Mouse (Mus musculus): ENCODE measurements around the gene Hells.

Gene Hells

DNA sequence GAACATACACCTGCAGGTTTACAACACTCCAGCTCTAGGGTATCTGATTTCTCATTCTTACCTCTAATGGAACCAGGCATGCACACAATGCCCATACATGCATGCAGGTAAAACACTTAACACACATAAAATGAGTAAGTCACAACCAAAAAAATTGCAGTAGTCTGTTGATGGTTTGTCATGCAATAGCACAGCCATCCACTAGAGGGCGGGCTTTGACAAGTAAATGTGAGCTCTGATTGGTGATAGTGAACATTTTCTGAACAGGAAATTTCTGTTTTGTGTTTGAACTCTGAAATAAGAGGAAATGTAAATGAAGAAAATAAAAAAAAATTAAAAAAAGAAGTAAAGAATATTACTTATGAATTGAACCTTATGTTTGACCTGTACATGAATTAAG is 51.3 kb downstream of the Hells start:
- Histone ChIP-seq H3K4me1 (replicated peaks; ENCODE audit: low read depth, low read length) (no peaks in the 10 kb centered on the region), H3K9me3 (ENCODE audit: low read length) (no peaks in the 10 kb centered on the region), H3K27me3 (ENCODE audit: insufficient read depth, low read length) (no peaks in the 10 kb centered on the region), H3K4me3 (replicated peaks; ENCODE audit: low read length) (no peak overlapping the region), H3K36me3 (ENCODE audit: insufficient read depth, low read length) (no peaks in the 10 kb centered on the region)
- TF ChIP-seq CTCF (conservative IDR thresholded peaks at IDR 0.05; ENCODE audit: low read length): peak; percentile 90
- no peak for TF ChIP-seq NANOG (IDR thresholded peaks at IDR 0.05; ENCODE audit: borderline replicate concordance, low read length)

DNA sequence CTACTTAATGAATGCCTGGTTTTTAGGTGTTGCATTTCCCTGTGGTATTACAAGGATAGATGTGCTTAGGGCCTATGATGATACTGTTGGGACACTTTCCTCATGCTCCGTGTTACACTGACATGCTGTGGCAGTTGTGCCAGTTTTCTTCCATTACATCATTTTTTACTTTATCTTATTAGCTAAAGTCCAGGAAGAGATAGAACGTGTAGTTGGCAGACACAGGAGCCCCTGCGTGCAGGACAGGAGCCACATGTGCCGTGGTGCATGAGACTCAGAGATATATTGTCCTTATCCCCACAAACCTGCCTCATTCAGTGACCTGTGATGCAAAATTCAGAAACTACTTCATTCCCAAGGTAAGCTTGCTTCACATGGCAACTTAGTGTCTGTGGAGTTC is 67.5 kb downstream of the Hells start:
- no peak for TF ChIP-seq NANOG (IDR thresholded peaks at IDR 0.05; ENCODE audit: borderline replicate concordance, low read length)
- TF ChIP-seq POU5F1 (IDR thresholded peaks at IDR 0.05; ENCODE audit: borderline replicate concordance, low read length): no peak
- TF ChIP-seq CTCF (conservative IDR thresholded peaks at IDR 0.05; ENCODE audit: low read length): no peak
- peaks cover 2% of the 10 kb centered on the region; the same call in 1 of the 2 replicates for H3K9me3 ChIP-seq (ENCODE audit: low read length)
- H3K36me3 ChIP-seq (ENCODE audit: insufficient read depth, low read length): no peaks in the 10 kb centered on the region
- no peaks in the 10 kb centered on the region for H3K4me1 ChIP-seq (replicated peaks; ENCODE audit: low read depth, low read length)
- H3K4me3 ChIP-seq (replicated peaks; ENCODE audit: low read length): no peak overlapping the region
- no peaks in the 10 kb centered on the region for H3K27me3 ChIP-seq (ENCODE audit: insufficient read depth, low read length)

DNA sequence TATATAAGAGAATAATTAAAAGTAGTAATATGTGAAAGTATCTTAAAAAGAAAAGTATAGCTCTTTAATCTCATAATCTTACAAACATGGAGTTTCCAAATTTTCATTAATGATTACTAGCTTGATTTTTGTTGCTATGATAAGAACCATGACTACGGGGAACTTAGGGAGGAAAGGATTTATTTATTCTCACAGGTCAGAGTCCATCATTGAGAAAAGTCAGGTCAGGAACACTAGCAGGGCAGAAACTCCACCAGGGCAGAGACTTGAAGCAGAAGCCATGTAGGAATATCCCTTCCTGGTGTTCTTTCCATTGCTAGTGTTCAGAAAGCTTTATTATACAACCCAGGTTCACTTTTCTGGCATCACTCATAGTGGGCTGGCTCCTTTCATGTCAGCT is 68.0 kb downstream of the Hells start:
- H3K36me3 ChIP-seq (ENCODE audit: insufficient read depth, low read length): no peaks in the 10 kb centered on the region
- no peaks in the 10 kb centered on the region for H3K4me1 ChIP-seq (replicated peaks; ENCODE audit: low read depth, low read length)
- H3K4me3 ChIP-seq (replicated peaks; ENCODE audit: low read length): no peak overlapping the region
- TF ChIP-seq NANOG (IDR thresholded peaks at IDR 0.05; ENCODE audit: borderline replicate concordance, low read length) (no peak), POU5F1 (IDR thresholded peaks at IDR 0.05; ENCODE audit: borderline replicate concordance, low read length) (no peak), CTCF (conservative IDR thresholded peaks at IDR 0.05; ENCODE audit: low read length) (no peak)
- H3K9me3 ChIP-seq (ENCODE audit: low read length): no peaks in the 10 kb centered on the region; the same call in 1 of the 2 replicates
- H3K27me3 ChIP-seq (ENCODE audit: insufficient read depth, low read length): no peaks in the 10 kb centered on the region

DNA sequence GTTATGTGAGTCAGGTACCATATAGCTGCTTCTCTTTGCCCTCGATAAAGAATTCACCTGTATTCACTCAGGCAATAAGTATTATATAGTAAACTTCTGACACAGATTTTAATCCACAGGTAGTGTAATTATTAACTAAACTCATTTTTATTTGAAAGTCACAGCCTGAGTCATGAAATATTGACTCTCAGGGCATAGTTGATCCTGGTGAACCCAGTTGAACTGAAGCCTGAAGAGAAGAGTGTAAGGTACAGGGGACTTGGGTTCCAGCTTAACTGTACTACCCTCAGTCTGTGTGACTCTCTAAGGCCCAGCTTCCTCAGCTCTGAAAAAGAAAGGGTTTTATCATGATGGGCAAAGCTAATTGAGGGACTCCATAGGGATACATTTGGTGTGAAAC is 74.4 kb downstream of the Hells start:
- Histone ChIP-seq H3K4me1 (replicated peaks; ENCODE audit: low read depth, low read length) (no peaks in the 10 kb centered on the region), H3K4me3 (replicated peaks; ENCODE audit: low read length) (no peak overlapping the region), H3K9me3 (ENCODE audit: low read length) (no peaks in the 10 kb centered on the region), H3K27me3 (ENCODE audit: insufficient read depth, low read length) (no peaks in the 10 kb centered on the region), H3K36me3 (ENCODE audit: insufficient read depth, low read length) (no peaks in the 10 kb centered on the region)
- TF ChIP-seq NANOG (IDR thresholded peaks at IDR 0.05; ENCODE audit: borderline replicate concordance, low read length) (no peak), CTCF (conservative IDR thresholded peaks at IDR 0.05; ENCODE audit: low read length) (no peak), POU5F1 (IDR thresholded peaks at IDR 0.05; ENCODE audit: borderline replicate concordance, low read length) (no peak)

DNA sequence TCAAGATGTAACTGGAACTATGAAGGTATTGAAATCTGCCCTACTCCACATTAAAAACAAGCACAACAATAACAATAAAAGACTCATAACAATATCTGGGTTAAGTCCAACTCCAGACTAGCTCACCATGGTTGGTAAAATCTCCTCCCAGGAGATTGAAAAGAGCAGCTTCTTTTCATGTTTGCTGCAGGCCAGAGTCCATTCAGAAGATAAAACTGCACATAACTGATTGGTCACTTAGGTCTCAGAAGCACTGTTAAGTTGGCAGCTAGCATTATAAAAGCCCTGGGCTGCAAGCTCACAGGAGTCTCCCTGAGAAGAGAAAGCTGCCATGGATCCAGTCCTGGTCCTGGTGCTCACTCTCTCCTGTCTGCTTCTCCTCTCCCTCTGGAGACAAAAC is 76.0 kb downstream of the Hells start, which contains the start of gene Cyp2c55:
TSS of gene Cyp2c55 (plus strand) at position 305 of the 400 bp plus-strand sequence.
- Histone ChIP-seq H3K4me1 (replicated peaks; ENCODE audit: low read depth, low read length) (no peaks in the 10 kb centered on the region), H3K36me3 (ENCODE audit: insufficient read depth, low read length) (no peaks in the 10 kb centered on the region), H3K27me3 (ENCODE audit: insufficient read depth, low read length) (no peaks in the 10 kb centered on the region), H3K9me3 (ENCODE audit: low read length) (peaks cover 9% of the 10 kb centered on the region), H3K4me3 (replicated peaks; ENCODE audit: low read length) (no peak within 1 kb of the TSS)
- no peak for TF ChIP-seq POU5F1 (IDR thresholded peaks at IDR 0.05; ENCODE audit: borderline replicate concordance, low read length)
- TF ChIP-seq NANOG (IDR thresholded peaks at IDR 0.05; ENCODE audit: borderline replicate concordance, low read length): no peak
- TF ChIP-seq CTCF (conservative IDR thresholded peaks at IDR 0.05; ENCODE audit: low read length): no peak
